Mouse (Mus musculus): ENCODE data around the gene Rundc3a. TPM values are rescaled to one million over a fixed set of nuclear protein-coding genes. Genes with fewer than 3 reads are reported as not detected.
A peak's percentile ranks its signal among the peaks of the same experiment; 100 is the strongest.

Rundc3a gene
- polyA plus RNA-seq, 1 experiment from 2014 or later: 12.1 TPM

DNA sequence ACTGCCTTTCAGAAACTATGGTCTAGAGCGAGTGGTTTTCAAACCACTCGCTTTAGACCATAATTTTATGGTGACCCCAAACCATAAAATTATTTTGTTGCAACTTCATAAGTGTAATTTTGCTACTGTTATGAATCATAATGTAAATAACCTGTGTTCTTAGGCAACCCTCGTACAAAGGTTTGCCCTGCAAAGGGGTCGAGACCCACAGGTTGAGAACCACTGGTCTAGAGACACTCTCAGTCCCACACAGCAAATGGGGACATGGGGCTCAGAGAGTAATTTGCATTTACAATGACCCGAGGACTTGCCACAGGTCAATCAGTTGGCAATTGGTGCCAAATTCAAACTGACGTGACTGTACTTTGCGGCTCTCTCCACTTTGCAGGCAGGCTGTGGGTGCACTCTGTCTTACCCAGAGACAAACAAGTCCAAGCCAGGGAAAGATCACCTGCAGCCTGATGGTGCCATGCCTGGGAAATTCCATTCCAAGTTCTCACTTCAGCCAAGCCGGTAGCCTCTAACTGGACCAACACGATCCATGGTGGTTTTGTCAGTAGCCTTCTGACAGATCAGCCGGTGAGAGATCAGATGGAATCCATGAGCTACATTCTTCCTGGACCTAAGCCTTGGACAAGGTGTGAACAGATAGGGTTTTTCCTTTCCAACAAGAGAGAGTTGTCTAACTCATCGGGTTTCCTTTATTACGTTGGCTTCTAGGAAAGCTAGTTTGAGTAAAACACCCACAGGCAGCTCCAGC lies 21.1 kb upstream of the Rundc3a start:
- Histone ChIP-seq H3K4me1 (ENCODE audit: control insufficient read depth, insufficient read depth, low read length) (no peaks in the 10 kb centered on the region), H3K4me3 (ENCODE audit: low read depth, low read length) (no peak overlapping the region), H3K9me3 (replicated peaks; ENCODE audit: control insufficient read depth, low read length) (no peaks in the 10 kb centered on the region), H3K27me3 (ENCODE audit: control insufficient read depth, insufficient read depth, low read length) (no peaks in the 10 kb centered on the region), H3K9ac (replicated peaks; ENCODE audit: low read length) (no peak overlapping the region), H3K4me2 (ENCODE audit: low read depth, low read length) (no peak overlapping the region), H3K36me3 (replicated peaks; ENCODE audit: control insufficient read depth, insufficient read depth, low read depth, low read length) (no peaks in the 10 kb centered on the region), H3K27ac (replicated peaks; ENCODE audit: low read depth, low read length) (no peak overlapping the region)
- ATAC-seq (replicated peaks; ENCODE audit: insufficient number of reproducible peaks, low FRiP score, low TSS enrichment, low read depth) (no peak), DNase-seq (ENCODE audit: low spot score) (no peak)
- WGBS: 84% methylated on average over 12 of the region's 12 CpGs

DNA sequence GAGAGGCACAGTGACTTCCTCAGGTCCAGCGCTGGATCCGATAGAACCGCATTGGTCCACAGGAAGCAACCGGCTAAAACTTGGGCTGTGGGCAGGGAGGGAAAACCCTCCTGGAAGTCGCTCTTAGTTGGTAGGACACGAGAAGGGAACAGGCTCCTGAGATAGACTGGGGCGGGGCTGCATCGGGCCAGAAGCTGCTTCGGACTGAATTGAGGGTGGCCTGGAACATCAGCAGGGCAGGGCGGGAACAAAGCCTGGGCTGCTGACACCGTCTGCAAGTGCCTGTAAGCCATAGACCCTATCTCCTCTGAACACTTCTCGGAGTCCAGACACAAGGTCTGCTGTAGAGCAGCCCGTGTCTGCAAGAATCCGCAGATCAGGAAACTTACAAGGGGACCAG lies 20.3 kb upstream of the Rundc3a start:
- Histone ChIP-seq H3K4me2 (ENCODE audit: low read depth, low read length) (no peak overlapping the region), H3K4me1 (ENCODE audit: control insufficient read depth, insufficient read depth, low read length) (no peaks in the 10 kb centered on the region), H3K9me3 (replicated peaks; ENCODE audit: control insufficient read depth, low read length) (no peaks in the 10 kb centered on the region), H3K27ac (replicated peaks; ENCODE audit: low read depth, low read length) (no peak overlapping the region), H3K27me3 (ENCODE audit: control insufficient read depth, insufficient read depth, low read length) (no peaks in the 10 kb centered on the region), H3K36me3 (replicated peaks; ENCODE audit: control insufficient read depth, insufficient read depth, low read depth, low read length) (no peaks in the 10 kb centered on the region), H3K9ac (replicated peaks; ENCODE audit: low read length) (no peak overlapping the region), H3K4me3 (ENCODE audit: low read depth, low read length) (no peak overlapping the region)
- DNase-seq (ENCODE audit: low spot score) (no peak), ATAC-seq (replicated peaks; ENCODE audit: insufficient number of reproducible peaks, low FRiP score, low TSS enrichment, low read depth) (no peak)
- WGBS: 41% methylated on average over 14 of the region's 14 CpGs

DNA sequence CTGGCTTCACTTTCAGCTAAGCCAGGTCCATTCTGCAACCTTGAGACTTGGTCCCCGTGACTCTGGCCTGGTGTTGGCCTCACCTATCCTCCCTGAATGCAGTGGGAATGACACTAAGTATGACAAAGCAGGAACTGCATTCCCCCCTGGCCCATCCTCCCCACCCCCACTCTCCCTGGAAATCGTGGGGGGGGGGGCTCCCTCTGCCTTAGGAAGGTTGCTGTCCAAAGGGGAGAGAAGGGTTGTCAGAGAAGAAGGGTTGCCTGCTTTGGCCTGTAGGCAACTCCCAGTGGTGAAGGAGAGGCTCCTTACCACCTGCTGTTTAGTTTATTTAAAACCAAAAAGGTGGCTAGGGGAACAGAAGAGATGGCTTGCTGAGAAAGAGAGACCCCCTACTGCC lies 19.6 kb upstream of the Rundc3a start:
- Histone ChIP-seq H3K4me3 (ENCODE audit: low read depth, low read length) (no peak overlapping the region), H3K4me1 (ENCODE audit: control insufficient read depth, insufficient read depth, low read length) (no peaks in the 10 kb centered on the region), H3K9me3 (replicated peaks; ENCODE audit: control insufficient read depth, low read length) (no peaks in the 10 kb centered on the region), H3K36me3 (replicated peaks; ENCODE audit: control insufficient read depth, insufficient read depth, low read depth, low read length) (no peaks in the 10 kb centered on the region), H3K27ac (replicated peaks; ENCODE audit: low read depth, low read length) (no peak overlapping the region; the same call in 1 of the 2 replicates), H3K4me2 (ENCODE audit: low read depth, low read length) (peak overlapping the region; percentile 19; the same call in 1 of the 2 replicates), H3K27me3 (ENCODE audit: control insufficient read depth, insufficient read depth, low read length) (no peaks in the 10 kb centered on the region), H3K9ac (replicated peaks; ENCODE audit: low read length) (no peak overlapping the region)
- DNase-seq (ENCODE audit: low spot score) (no peak), ATAC-seq (replicated peaks; ENCODE audit: insufficient number of reproducible peaks, low FRiP score, low TSS enrichment, low read depth) (no peak)
- 24% methylated on average over 2 of the region's 2 CpGs for WGBS

DNA sequence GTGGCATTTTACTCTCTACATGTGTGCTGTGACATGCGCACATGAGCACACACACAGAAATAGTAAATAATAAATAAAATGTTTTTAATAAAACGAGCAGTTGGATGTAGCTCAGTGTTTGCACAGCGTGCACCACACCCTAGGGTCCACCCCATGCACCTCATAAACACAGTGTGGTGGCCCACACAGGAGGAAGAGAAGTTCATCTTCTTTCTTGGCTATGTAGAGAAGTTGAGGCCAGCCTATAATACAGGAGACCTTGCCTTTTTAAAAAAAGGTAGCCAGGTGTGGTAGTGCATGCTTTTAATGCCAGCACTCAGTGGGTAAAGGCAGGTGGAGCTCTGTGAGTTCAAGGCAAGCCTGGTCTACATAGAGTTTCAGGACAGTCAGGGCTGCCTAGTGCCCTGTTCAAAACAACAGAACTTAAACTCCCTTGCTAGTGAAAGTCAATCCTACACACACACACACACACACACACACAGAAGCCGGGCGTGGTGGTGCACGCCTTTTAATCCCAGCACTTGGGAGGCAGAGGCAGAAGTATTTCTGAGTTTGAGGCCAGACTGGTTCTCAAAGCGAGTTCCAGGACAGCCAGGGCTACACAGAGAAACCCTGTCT lies 19.0 kb upstream of the Rundc3a start:
- WGBS: 79% methylated on average over 7 of the region's 7 CpGs
- H3K27ac ChIP-seq (replicated peaks; ENCODE audit: low read depth, low read length): no peak overlapping the region
- ATAC-seq (replicated peaks; ENCODE audit: insufficient number of reproducible peaks, low FRiP score, low TSS enrichment, low read depth): no peak
- no peaks in the 10 kb centered on the region for H3K9me3 ChIP-seq (replicated peaks; ENCODE audit: control insufficient read depth, low read length)
- no peaks in the 10 kb centered on the region for H3K4me1 ChIP-seq (ENCODE audit: control insufficient read depth, insufficient read depth, low read length)
- H3K27me3 ChIP-seq (ENCODE audit: control insufficient read depth, insufficient read depth, low read length): no peaks in the 10 kb centered on the region
- H3K4me2 ChIP-seq (ENCODE audit: low read depth, low read length): no peak overlapping the region
- no peaks in the 10 kb centered on the region for H3K36me3 ChIP-seq (replicated peaks; ENCODE audit: control insufficient read depth, insufficient read depth, low read depth, low read length)
- H3K4me3 ChIP-seq (ENCODE audit: low read depth, low read length): no peak overlapping the region
- no peak overlapping the region for H3K9ac ChIP-seq (replicated peaks; ENCODE audit: low read length)
- DNase-seq (ENCODE audit: low spot score): no peak

DNA sequence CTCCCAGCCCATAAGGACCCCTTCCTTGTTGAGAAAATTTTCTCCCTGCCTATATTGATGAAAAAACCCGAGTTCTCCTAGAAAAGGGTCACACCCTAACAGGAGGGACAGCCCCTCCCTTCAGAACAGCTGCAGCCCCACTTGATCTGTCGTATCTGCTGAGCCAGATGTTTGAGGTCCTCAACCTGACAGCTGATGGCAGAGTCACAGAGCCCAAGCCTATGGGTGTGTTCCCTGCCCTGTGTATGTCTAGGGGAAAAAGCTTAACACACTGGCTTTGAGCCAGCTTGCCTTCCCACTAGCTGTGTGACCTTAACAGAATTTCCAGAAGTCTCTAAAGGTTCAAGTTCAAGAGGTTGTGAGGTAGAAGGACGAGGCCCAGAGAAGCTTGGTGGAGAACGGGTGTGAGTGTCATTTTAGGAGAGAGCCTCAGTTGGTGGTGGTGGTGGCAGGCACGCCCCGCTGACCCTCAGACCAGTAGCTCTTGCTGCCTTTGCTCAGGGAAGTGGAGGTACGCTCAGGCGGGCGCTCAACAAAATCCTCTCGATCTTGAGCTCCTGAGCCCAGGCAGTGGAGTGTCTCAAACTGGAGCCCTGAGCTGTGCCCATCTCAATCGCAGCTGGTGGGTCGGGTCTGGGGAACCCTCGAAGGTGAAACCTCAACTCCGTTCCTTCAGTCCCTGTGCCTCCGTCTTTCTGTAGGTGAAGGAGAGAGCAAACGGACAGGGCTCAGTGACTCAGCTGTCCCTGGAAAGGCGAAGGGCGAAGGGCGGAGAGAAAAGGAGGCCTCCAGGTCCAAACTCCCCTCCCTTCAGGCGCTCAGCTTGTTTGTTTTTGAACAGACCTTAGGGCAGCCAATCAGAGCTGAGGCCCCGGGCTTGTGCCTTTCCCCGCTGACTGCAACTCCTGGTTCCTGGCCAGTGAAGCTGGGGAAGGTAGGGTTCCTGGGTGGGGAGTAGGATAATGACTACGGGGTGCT lies 17.7 kb upstream of the Rundc3a start:
- H3K4me2 ChIP-seq (ENCODE audit: low read depth, low read length): peak overlapping the region; percentile 11; the same call in 1 of the 2 replicates
- peak overlapping the region; percentile 29; the same call in 1 of the 2 replicates for H3K9ac ChIP-seq (replicated peaks; ENCODE audit: low read length)
- no peaks in the 10 kb centered on the region for H3K4me1 ChIP-seq (ENCODE audit: control insufficient read depth, insufficient read depth, low read length)
- no peaks in the 10 kb centered on the region for H3K27me3 ChIP-seq (ENCODE audit: control insufficient read depth, insufficient read depth, low read length)
- H3K9me3 ChIP-seq (replicated peaks; ENCODE audit: control insufficient read depth, low read length): no peaks in the 10 kb centered on the region
- peak; percentile 67 for ATAC-seq (replicated peaks; ENCODE audit: insufficient number of reproducible peaks, low FRiP score, low TSS enrichment, low read depth)
- no peaks in the 10 kb centered on the region for H3K36me3 ChIP-seq (replicated peaks; ENCODE audit: control insufficient read depth, insufficient read depth, low read depth, low read length)
- 0 out of 2 replicates have a peak overlapping the region, but pooled peaks have one; percentile 1 for H3K4me3 ChIP-seq (ENCODE audit: low read depth, low read length)
- no peak overlapping the region for H3K27ac ChIP-seq (replicated peaks; ENCODE audit: low read depth, low read length)
- peak; percentile 55 for DNase-seq (ENCODE audit: low spot score)
- 3% methylated on average over 23 of the region's 23 CpGs for WGBS

DNA sequence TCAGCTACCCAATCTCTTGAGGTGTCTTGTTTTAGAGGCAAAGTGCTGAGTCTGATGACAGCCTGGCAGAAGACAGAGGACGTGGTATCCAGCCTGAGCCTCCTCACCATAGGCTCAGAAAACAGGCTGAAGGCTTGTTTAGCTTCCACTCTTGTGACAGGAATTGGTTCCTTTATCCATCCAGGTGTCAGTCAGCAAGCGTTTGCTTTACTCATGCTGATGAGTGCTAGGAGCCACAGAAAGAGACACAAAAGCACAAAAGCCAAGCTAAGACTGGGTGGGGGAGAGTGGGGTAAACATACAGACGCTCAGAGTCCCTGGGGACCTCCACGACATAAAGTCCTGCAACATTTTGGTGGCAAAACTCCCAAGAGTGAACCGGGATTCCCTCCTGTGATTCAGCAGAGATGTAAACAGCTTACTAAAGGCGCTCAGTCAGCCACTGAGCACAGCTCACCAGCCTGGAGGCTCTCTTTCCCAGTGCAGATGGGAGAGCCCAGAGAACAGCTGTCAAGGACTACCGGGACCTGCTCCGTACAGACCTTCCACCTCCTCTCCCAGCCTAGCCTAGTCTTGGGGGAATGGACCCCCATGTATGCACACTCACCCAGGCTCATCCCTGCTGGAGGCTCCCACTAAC lies 16.9 kb upstream of the Rundc3a start:
- DNase-seq (ENCODE audit: low spot score) (no peak), ATAC-seq (replicated peaks; ENCODE audit: insufficient number of reproducible peaks, low FRiP score, low TSS enrichment, low read depth) (no peak)
- Histone ChIP-seq H3K9ac (replicated peaks; ENCODE audit: low read length) (peak overlapping the region; percentile 29), H3K4me3 (ENCODE audit: low read depth, low read length) (no peak overlapping the region; the same call in 1 of the 2 replicates), H3K27ac (replicated peaks; ENCODE audit: low read depth, low read length) (no peak overlapping the region), H3K4me2 (ENCODE audit: low read depth, low read length) (peak overlapping the region; percentile 10; the same call in 1 of the 2 replicates), H3K27me3 (ENCODE audit: control insufficient read depth, insufficient read depth, low read length) (no peaks in the 10 kb centered on the region), H3K4me1 (ENCODE audit: control insufficient read depth, insufficient read depth, low read length) (no peaks in the 10 kb centered on the region), H3K9me3 (replicated peaks; ENCODE audit: control insufficient read depth, low read length) (no peaks in the 10 kb centered on the region), H3K36me3 (replicated peaks; ENCODE audit: control insufficient read depth, insufficient read depth, low read depth, low read length) (no peaks in the 10 kb centered on the region)
- 11% methylated on average over 8 of the region's 8 CpGs for WGBS

DNA sequence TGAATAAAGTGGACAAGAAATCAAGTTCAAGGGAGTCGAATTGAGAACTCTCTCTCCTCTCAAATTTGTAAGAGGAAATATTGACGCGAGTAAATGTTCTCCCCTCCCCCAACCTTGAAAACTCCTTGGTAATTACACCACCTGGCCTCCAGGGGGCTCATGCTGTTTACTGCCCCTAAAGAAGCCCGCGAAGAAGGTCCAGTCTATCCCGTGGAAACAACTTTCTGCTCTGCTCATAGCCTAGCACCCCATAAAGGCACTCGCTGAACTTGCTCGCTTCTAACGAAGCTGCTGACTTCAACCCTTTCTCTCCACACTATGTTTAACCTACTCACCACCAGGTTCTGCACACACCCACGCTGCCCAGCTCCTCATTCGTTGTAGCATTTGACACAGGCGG lies 16.0 kb upstream of the Rundc3a start:
- H3K36me3 ChIP-seq (replicated peaks; ENCODE audit: control insufficient read depth, insufficient read depth, low read depth, low read length): no peaks in the 10 kb centered on the region
- no peaks in the 10 kb centered on the region for H3K4me1 ChIP-seq (ENCODE audit: control insufficient read depth, insufficient read depth, low read length)
- H3K9me3 ChIP-seq (replicated peaks; ENCODE audit: control insufficient read depth, low read length): no peaks in the 10 kb centered on the region
- H3K27ac ChIP-seq (replicated peaks; ENCODE audit: low read depth, low read length): no peak overlapping the region
- WGBS: 63% methylated on average over 12 of the region's 12 CpGs
- no peak overlapping the region for H3K4me2 ChIP-seq (ENCODE audit: low read depth, low read length)
- H3K4me3 ChIP-seq (ENCODE audit: low read depth, low read length): no peak overlapping the region
- H3K9ac ChIP-seq (replicated peaks; ENCODE audit: low read length): no peak overlapping the region
- DNase-seq (ENCODE audit: low spot score): no peak
- ATAC-seq (replicated peaks; ENCODE audit: insufficient number of reproducible peaks, low FRiP score, low TSS enrichment, low read depth): no peak
- no peaks in the 10 kb centered on the region for H3K27me3 ChIP-seq (ENCODE audit: control insufficient read depth, insufficient read depth, low read length)

Measured in embryonic facial prominence, embryonic 11.5 days (tissue).